Mouse (Mus musculus) kidney, adult 2 months (tissue): ENCODE measurements at regions not wholly inside any gene's neighbourhood (a gene's known extent, or its start where the extent isn't known, plus 50 kb on each side); places are given as distances from the start of the nearest gene placed in this dataset.

Experiments used
- CTCF ChIP-seq: fragments of 200-500 bp; conservative IDR thresholded peaks from 2 replicates; pipeline ENCODE4 v1.5.1; 2011; ENCODE audit warnings: low read depth, mild to moderate bottlenecking, control low read depth, low read length, moderate library complexity, mixed read lengths; ENCODE audit not compliant: insufficient read depth, insufficient read length
- POLR2A ChIP-seq: fragments of 200-500 bp; IDR thresholded peaks from one replicate; pipeline ENCODE4 v1.6.1; 2011; ENCODE audit warnings: low read depth, low read length, control low read depth

- TF ChIP-seq POLR2A (no peak), CTCF (no peak)
Observed at GRCm38 (mm10) chr9:62624562-62625044, 53.0 kb upstream of the Itga11 start.
